Mouse (Mus musculus): Measurements from ENCODE around the gene Klhl30. TPM values are rescaled to one million over a fixed set of nuclear protein-coding genes. Genes with fewer than 3 reads are reported as not detected.
A peak's percentile ranks its signal among the peaks of the same experiment; 100 is the strongest.

The Klhl30 gene
- total and polyA plus RNA-seq, 3 experiments: 0.32 to 0.47 (median 0.34) TPM

GRCm38 (mm10) chr1:91366215-91367108, 15.6 kb downstream of the Klhl30 start, which contains the start of gene Erfe (continued):
- TF ChIP-seq ETS1 (conservative IDR thresholded peaks at IDR 0.05; ENCODE audit: low read depth, low read length): no peak
- TF ChIP-seq E2F4 (IDR thresholded peaks at IDR 0.05; ENCODE audit: insufficient replicate concordance, low read depth, low read length): no peak
- no peak for TF ChIP-seq HCFC1 (IDR thresholded peaks at IDR 0.05; ENCODE audit: low read depth, low read length)
- TF ChIP-seq MXI1 (IDR thresholded peaks at IDR 0.05; ENCODE audit: low read depth, low read length): peak; percentile 69
- TF ChIP-seq TCF12 (IDR thresholded peaks at IDR 0.05; ENCODE audit: low read depth, low read length): no peak
- no peak for TF ChIP-seq TBP (conservative IDR thresholded peaks at IDR 0.05; ENCODE audit: low read depth, low read length)
- no peak; the same call in 1 of the 2 replicates for TF ChIP-seq IRF4 (IDR thresholded peaks at IDR 0.05; ENCODE audit: low read depth, low read length)
- no peak for TF ChIP-seq MEF2A (IDR thresholded peaks at IDR 0.05; ENCODE audit: borderline replicate concordance, low read depth, low read length)
- no peak for TF ChIP-seq JUN (IDR thresholded peaks at IDR 0.05; ENCODE audit: insufficient read depth, low read depth, low read length)
- TF ChIP-seq KAT2A (IDR thresholded peaks at IDR 0.05; ENCODE audit: insufficient replicate concordance, low read length): no peak

GRCm38 (mm10) chr1:91367295-91367694, 16.5 kb downstream of the Klhl30 start:
- peaks cover 27 to 43% of the 10 kb centered on the region in 2 experiments for H3K36me3 ChIP-seq (replicated peaks in 1 of 2; ENCODE audit: control insufficient read depth in 1 of 2, insufficient read depth in 1 of 2, low read length in 1 of 2)
- H3K27ac ChIP-seq (ENCODE audit: insufficient read depth, low read depth): no peak overlapping the region
- H3K9ac ChIP-seq (ENCODE audit: insufficient read depth, low read depth): no peak overlapping the region
- TF ChIP-seq ZKSCAN1 (IDR thresholded peaks at IDR 0.05; ENCODE audit: borderline replicate concordance, low read depth, low read length) (no peak), CHD1 (IDR thresholded peaks at IDR 0.05; ENCODE audit: low read depth, low read length) (no peak), JUN (IDR thresholded peaks at IDR 0.05; ENCODE audit: insufficient read depth, low read depth, low read length) (no peak)
- H3K79me2 ChIP-seq (replicated peaks; ENCODE audit: control insufficient read depth, extremely low read depth, insufficient read depth, poor library complexity, severe bottlenecking): no peaks in the 10 kb centered on the region
- in situ Hi-C loops (cut with MboI; ENCODE audit: low pct_ligation_motif_present, low pct_unique_long_range_greater_than_20kb, low sequenced_read_pairs) (no loop called here), dilution Hi-C loops (cut with MboI; ENCODE audit: extremely low pct_ligation_motif_present, extremely low pct_unique_long_range_greater_than_20kb, low sequenced_read_pairs) (no loop called here)
- no peaks in the 10 kb centered on the region for H3K27me3 ChIP-seq (replicated peaks)
- no peak for DNase-seq (ENCODE audit: extremely low read depth)
- peaks cover 12% of the 10 kb centered on the region for H3K9me3 ChIP-seq (replicated peaks; ENCODE audit: low read length)
- no peak overlapping the region for H3K4me3 ChIP-seq (replicated peaks in 1 of 3; ENCODE audit: low read depth in 2 of 3, low read length in 2 of 3, poor library complexity in 1 of 3)
- H3K4me1 ChIP-seq (ENCODE audit: control insufficient read depth in 1 of 2, insufficient read depth in 2 of 2): peaks cover 5 to 8% of the 10 kb centered on the region in 2 experiments; a peak in 3 of 4 replicates
- no peak overlapping the region for H3K4me2 ChIP-seq (ENCODE audit: insufficient read depth, low read depth, poor library complexity, severe bottlenecking)

GRCm38 (mm10) chr1:91369408-91369807, 18.6 kb downstream of the Klhl30 start:
- H3K36me3 ChIP-seq (replicated peaks in 1 of 2; ENCODE audit: control insufficient read depth in 1 of 2, insufficient read depth in 1 of 2, low read length in 1 of 2): peaks cover 46 to 64% of the 10 kb centered on the region in 2 experiments
- in situ Hi-C loops (cut with MboI; ENCODE audit: low pct_ligation_motif_present, low pct_unique_long_range_greater_than_20kb, low sequenced_read_pairs) (no loop called here), dilution Hi-C loops (cut with MboI; ENCODE audit: extremely low pct_ligation_motif_present, extremely low pct_unique_long_range_greater_than_20kb, low sequenced_read_pairs) (no loop called here)
- no peak for DNase-seq (ENCODE audit: extremely low read depth)
- no peaks in the 10 kb centered on the region for H3K79me2 ChIP-seq (replicated peaks; ENCODE audit: control insufficient read depth, extremely low read depth, insufficient read depth, poor library complexity, severe bottlenecking)
- H3K27ac ChIP-seq (ENCODE audit: insufficient read depth, low read depth): no peak overlapping the region
- H3K27me3 ChIP-seq (replicated peaks): no peaks in the 10 kb centered on the region
- no peak overlapping the region for H3K4me3 ChIP-seq (replicated peaks in 1 of 3; ENCODE audit: low read depth in 2 of 3, low read length in 2 of 3, poor library complexity in 1 of 3)
- H3K4me2 ChIP-seq (ENCODE audit: insufficient read depth, low read depth, poor library complexity, severe bottlenecking): no peak overlapping the region
- no peak overlapping the region for H3K9ac ChIP-seq (ENCODE audit: insufficient read depth, low read depth)
- TF ChIP-seq CHD2 (IDR thresholded peaks at IDR 0.05; ENCODE audit: low read length) (no peak), UBTF (IDR thresholded peaks at IDR 0.05; ENCODE audit: low read depth, low read length) (no peak), CHD1 (IDR thresholded peaks at IDR 0.05; ENCODE audit: low read depth, low read length) (no peak), MAFK (IDR thresholded peaks at IDR 0.05; ENCODE audit: insufficient replicate concordance, low read length) (no peak), KAT2A (IDR thresholded peaks at IDR 0.05; ENCODE audit: insufficient replicate concordance, low read length) (no peak), USF1 (IDR thresholded peaks at IDR 0.05; ENCODE audit: low read depth, low read length) (no peak), ZNF384 (IDR thresholded peaks at IDR 0.05; ENCODE audit: low read depth, low read length) (no peak)
- peaks cover 5 to 8% of the 10 kb centered on the region in 2 experiments; a peak in 3 of 4 replicates for H3K4me1 ChIP-seq (ENCODE audit: control insufficient read depth in 1 of 2, insufficient read depth in 2 of 2)
- H3K9me3 ChIP-seq (replicated peaks; ENCODE audit: low read length): peaks cover 4% of the 10 kb centered on the region

Measured in CH12.LX (cell line).